In the genomic region with DNA sequence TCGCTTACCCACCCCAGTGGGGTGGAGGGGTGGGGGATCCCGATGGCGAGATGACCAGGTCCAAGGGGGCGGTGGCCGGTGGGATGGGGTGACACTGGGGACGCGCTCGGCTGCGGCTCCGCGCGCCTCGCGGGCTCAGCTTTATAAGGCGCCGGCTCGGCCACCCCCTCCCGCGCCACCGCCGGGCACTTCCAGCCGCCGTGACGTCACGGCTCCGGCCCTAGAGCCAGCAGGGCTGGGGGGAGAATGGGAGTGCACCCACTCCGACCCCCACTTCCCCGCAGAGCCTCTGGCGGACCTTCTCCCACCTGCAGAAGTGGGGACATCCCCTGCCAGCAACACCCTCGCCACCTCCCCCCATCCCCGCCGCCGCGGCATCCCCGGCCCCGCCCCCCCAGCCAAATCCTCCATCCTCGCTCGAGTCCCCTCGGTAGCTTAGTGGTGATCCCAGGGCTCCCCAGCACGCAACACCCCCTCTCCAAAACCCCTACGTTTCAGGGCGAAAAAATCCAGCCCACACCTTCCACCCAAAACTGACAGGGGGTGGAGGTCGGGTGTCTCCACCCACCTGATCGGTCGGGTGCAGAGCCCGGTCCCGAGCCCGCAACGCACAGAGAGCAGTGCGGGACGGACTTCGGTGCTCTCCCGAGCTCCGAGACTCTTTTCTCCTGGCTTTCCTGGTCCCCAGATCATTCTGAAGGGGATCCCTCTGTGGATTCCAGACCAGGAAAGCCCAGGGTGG, we compare ENCODE assay signal across 8 mouse cellular contexts. TPM values are rescaled to one million over a fixed set of nuclear protein-coding genes. Genes with fewer than 3 reads are reported as not detected.
DNase-seq lines count a peak whose midpoint lies in the region; ATAC-seq and TF ChIP-seq lines count a peak whose summit lies in the region.

No protein-coding gene starts in this region.

- in situ Hi-C loops in ES-E14 (cut with MboI; ENCODE audit: low sequenced_read_pairs in 2 of 2, unreplicated experiment in 2 of 2): no loop called here

- H3K4me3 ChIP-seq in layer of hippocampus, adult 2 months: peak overlapping the region; percentile 71
- H3K4me3 ChIP-seq in ES-E14 (ENCODE audit: insufficient read depth in 1 of 2, low read depth in 1 of 2, low read length in 2 of 2, poor library complexity in 1 of 2, severe bottlenecking in 1 of 2): peak overlapping the region; percentile 70 to 80
- H3K4me3 ChIP-seq in embryonic facial prominence, embryonic 10.5 days: peak overlapping the region; percentile 74
- peak overlapping the region; percentile 63 for H3K4me3 ChIP-seq in hindbrain, postnatal 0 days (ENCODE audit: low read length)
- peak overlapping the region; percentile 77 for H3K4me3 ChIP-seq in midbrain, embryonic 10.5 days

- peak overlapping the region; percentile 58; the same call in 1 of the 2 replicates for H3K27ac ChIP-seq in layer of hippocampus, adult 2 months
- no peak overlapping the region for H3K27ac ChIP-seq in ES-E14 (ENCODE audit: insufficient read depth, low read depth, low read length, poor library complexity, severe bottlenecking)
- peak overlapping the region; percentile 63; the same call in 1 of the 2 replicates for H3K27ac ChIP-seq in embryonic facial prominence, embryonic 10.5 days (replicated peaks)
- no peak overlapping the region for H3K27ac ChIP-seq in hindbrain, postnatal 0 days
- peak overlapping the region; percentile 79 for H3K27ac ChIP-seq in midbrain, embryonic 10.5 days (replicated peaks)

- intact Hi-C loops in gastrocnemius, postnatal 36 days (cut with DNase I): loop anchor here (2.0 kb wide), 1 partner anchor 64 kb away; no protein-coding TSS in a partner anchor

- peak overlapping the region; percentile 41; the same call in 1 of the 2 replicates for H3K9ac ChIP-seq in ES-E14 (ENCODE audit: insufficient read depth, low read depth, low read length, poor library complexity, severe bottlenecking)
- peak overlapping the region; percentile 60 for H3K9ac ChIP-seq in hindbrain, postnatal 0 days (replicated peaks; ENCODE audit: low read length)

- H3K9me3 ChIP-seq in ES-E14 (ENCODE audit: control insufficient read depth, insufficient read depth, low read depth, low read length): no peaks in the 10 kb centered on the region
- no peaks in the 10 kb centered on the region for H3K9me3 ChIP-seq in embryonic facial prominence, embryonic 10.5 days
- no peaks in the 10 kb centered on the region for H3K9me3 ChIP-seq in hindbrain, postnatal 0 days (ENCODE audit: low read length)
- no peaks in the 10 kb centered on the region for H3K9me3 ChIP-seq in midbrain, embryonic 10.5 days (replicated peaks)

- H3K4me1 ChIP-seq in ES-E14 (ENCODE audit: control insufficient read depth in 2 of 2, insufficient read depth in 2 of 2, low read length in 2 of 2, poor library complexity in 1 of 2): peaks cover 0 to 2% of the 10 kb centered on the region in 2 experiments; a peak in 1 of 4 replicates
- peaks cover 29% of the 10 kb centered on the region for H3K4me1 ChIP-seq in embryonic facial prominence, embryonic 10.5 days
- peaks cover 8% of the 10 kb centered on the region for H3K4me1 ChIP-seq in hindbrain, postnatal 0 days (ENCODE audit: insufficient read depth, low read length)
- H3K4me1 ChIP-seq in midbrain, embryonic 10.5 days: peaks cover 34% of the 10 kb centered on the region

- no peak for DNase-seq in layer of hippocampus, adult 2 months (ENCODE audit: low spot score in 2 of 2)
- no peak for DNase-seq in layer of hippocampus, adult 9-11 months
- DNase-seq in ES-E14 (ENCODE audit: low read depth, low spot score): no peak
- DNase-seq in embryonic facial prominence, embryonic 10.5 days (ENCODE audit: low spot score): peak; percentile 52
- DNase-seq in hindbrain, postnatal 0 days (ENCODE audit: low spot score): peak; percentile 65
- peak; percentile 53 for DNase-seq in midbrain, embryonic 10.5 days (ENCODE audit: low spot score)
- no peak for DNase-seq in gastrocnemius, postnatal 36 days

- under 1% methylated on average over 54 of the region's 54 CpGs for WGBS in embryonic facial prominence, embryonic 10.5 days
- WGBS in hindbrain, postnatal 0 days: under 1% methylated on average over 53 of the region's 54 CpGs
- under 1% methylated on average over 53 of the region's 54 CpGs for WGBS in midbrain, embryonic 10.5 days

- peak; percentile 57 for ATAC-seq in hindbrain, postnatal 0 days
- ATAC-seq in activated CD4-positive, CD25-positive, alpha-beta regulatory T cell, adult 4 months: no peak

- no peak for TF ChIP-seq CTCF in layer of hippocampus, adult 2 months (conservative IDR thresholded peaks at IDR 0.05)
- TF ChIP-seq CTCF in hindbrain, postnatal 0 days (IDR thresholded peaks at IDR 0.05; ENCODE audit: low read depth): no peak

- H3K27me3 ChIP-seq in embryonic facial prominence, embryonic 10.5 days (replicated peaks; ENCODE audit: low read depth, poor library complexity, severe bottlenecking): peaks cover 76% of the 10 kb centered on the region
- no peaks in the 10 kb centered on the region for H3K27me3 ChIP-seq in hindbrain, postnatal 0 days (ENCODE audit: insufficient read depth, low read length)
- peaks cover 80% of the 10 kb centered on the region for H3K27me3 ChIP-seq in midbrain, embryonic 10.5 days (ENCODE audit: low read depth, poor library complexity, severe bottlenecking)

- H3K36me3 ChIP-seq in ES-E14 (ENCODE audit: control insufficient read depth, insufficient read depth, low read length, poor library complexity, severe bottlenecking): no peaks in the 10 kb centered on the region
- H3K36me3 ChIP-seq in embryonic facial prominence, embryonic 10.5 days (replicated peaks): no peaks in the 10 kb centered on the region
- H3K36me3 ChIP-seq in hindbrain, postnatal 0 days (ENCODE audit: insufficient read depth, low read length): no peaks in the 10 kb centered on the region
- no peaks in the 10 kb centered on the region for H3K36me3 ChIP-seq in midbrain, embryonic 10.5 days

- H3K4me2 ChIP-seq in hindbrain, postnatal 0 days (ENCODE audit: low read depth, low read length): peak overlapping the region; percentile 99

TF ChIP-seq in ES-E14, 5 proteins besides CTCF, POLR2A, EP300 and RAD21:
- TF ChIP-seq HCFC1 (IDR thresholded peaks at IDR 0.05; ENCODE audit: borderline replicate concordance, insufficient read depth, low read length) (no peak), ZC3H11A (IDR thresholded peaks at IDR 0.05; ENCODE audit: borderline replicate concordance, low read depth, low read length) (no peak), ZNF384 (IDR thresholded peaks at IDR 0.05; ENCODE audit: low read depth, low read length) (no peak), CHD2 (IDR thresholded peaks at IDR 0.05; ENCODE audit: low read depth, low read length) (no peak), MAFK (IDR thresholded peaks at IDR 0.05; ENCODE audit: insufficient read depth, low read depth, low read length) (no peak)

RNA-seq across cellular contexts. Expression of a gene that starts 19.1 kb away (rescaled TPM):
- total RNA-seq in layer of hippocampus, adult 2 months (2021): 10 to 100 TPM; 31.6 to 37.6 TPM
- total RNA-seq in ES-E14 (2012; rRNA removed): 2.2 and 2.9 TPM in 2 replicates
- polyA plus RNA-seq in embryonic facial prominence, embryonic 10.5 days (2016; fragmentation: Nextera tagmentation; extraction: Ambion mirVana): 13.1 and 20.1 TPM in 2 replicates
- 317 and 346 TPM in 2 replicates for total RNA-seq in hindbrain, postnatal 0 days (2014; rRNA removed)
- polyA plus RNA-seq in hindbrain, postnatal 0 days (2015; fragmentation: Nextera tagmentation; extraction: Ambion mirVana): 190 and 213 TPM in 2 replicates
- 26.8 and 34.6 TPM in 2 replicates for polyA plus RNA-seq in midbrain, embryonic 10.5 days (2016; fragmentation: Nextera tagmentation; extraction: Ambion mirVana)
- under 1 TPM in 1 of 2 experiments, not detected in 1; 0.25 TPM for polyA plus RNA-seq in activated CD4-positive, CD25-positive, alpha-beta regulatory T cell, adult 4 months (2017; shearing (Covaris generic))
- under 1 TPM in 1 of 2 experiments, not detected in 1; 0.13 TPM for total RNA-seq in gastrocnemius, postnatal 36 days (2021)

Comparison
In these comparisons a context has a peak if more than half of its experiments do, and no peak if none do; other contexts are left out.
1. DNase-seq: peak in embryonic facial prominence, embryonic 10.5 days (single experiment), hindbrain, postnatal 0 days (single experiment) and midbrain, embryonic 10.5 days (single experiment); none in layer of hippocampus, adult 2 months (0 of 2), layer of hippocampus, adult 9-11 months (single experiment), ES-E14 (single experiment) and gastrocnemius, postnatal 36 days (0 of 2).
2. H3K27ac ChIP-seq: peak in layer of hippocampus, adult 2 months (single experiment), embryonic facial prominence, embryonic 10.5 days (single experiment) and midbrain, embryonic 10.5 days (single experiment); none in ES-E14 (single experiment) and hindbrain, postnatal 0 days (single experiment).
3. Peak in every context shown above with its lines, with median percentiles within 50 percentile points of each other: H3K4me3 ChIP-seq.